In genomic region chr13:31168854-31169253, GRCm38 (mm10) we compare ENCODE assay signal across 24 mouse cellular contexts.
DNase-seq lines count a peak whose midpoint lies in the region; ATAC-seq and TF ChIP-seq lines count a peak whose summit lies in the region.
"Had no signal": no experiment of that assay in that cellular context is flagged by ENCODE, and none has a peak within 500 bp of the region (broad histone marks: within the 10 kb centered on the region; RNA-seq: fewer than 3 reads in every experiment).

No protein-coding gene starts in this region.

- no peaks in the 10 kb centered on the region for H3K27me3 ChIP-seq in lung, embryonic 14.5 days (ENCODE audit: insufficient read depth, low read length)
- H3K27me3 ChIP-seq in lung, postnatal 0 days (replicated peaks; ENCODE audit: insufficient read depth, low read length), result no peaks in the 10 kb centered on the region
- H3K27me3 ChIP-seq: CH12.LX; forebrain, embryonic 13.5 days; heart, embryonic 13.5 days; hindbrain, embryonic 12.5 days; hindbrain, embryonic 15.5 days had no signal

- H3K9ac ChIP-seq in lung, embryonic 14.5 days, result no peak overlapping the region
- no peak overlapping the region for H3K9ac ChIP-seq in lung, postnatal 0 days (replicated peaks; ENCODE audit: low read depth)
- H3K9ac ChIP-seq: forebrain, embryonic 13.5 days; heart, embryonic 13.5 days; hindbrain, embryonic 12.5 days; hindbrain, embryonic 15.5 days had no signal

- 36% methylated on average over 2 of the region's 2 CpGs for WGBS in lung, embryonic 14.5 days
- 60% methylated on average over 2 of the region's 2 CpGs for WGBS in lung, postnatal 0 days

- no peaks in the 10 kb centered on the region for H3K9me3 ChIP-seq in lung, embryonic 14.5 days (ENCODE audit: low read depth, low read length)
- no peaks in the 10 kb centered on the region for H3K9me3 ChIP-seq in lung, postnatal 0 days (ENCODE audit: low read length)
- H3K9me3 ChIP-seq: forebrain, embryonic 10.5 days; forebrain, embryonic 13.5 days; G1E; heart, embryonic 13.5 days; hindbrain, embryonic 12.5 days; hindbrain, embryonic 15.5 days had no signal

- peak overlapping the region; percentile 65; the same call in 1 of the 2 replicates for H3K27ac ChIP-seq in lung, embryonic 14.5 days (ENCODE audit: low read depth)
- H3K27ac ChIP-seq in lung, postnatal 0 days (ENCODE audit: low read length), result no peak overlapping the region
- H3K27ac ChIP-seq: forebrain, embryonic 10.5 days; forebrain, embryonic 13.5 days; heart, embryonic 13.5 days; hindbrain, embryonic 12.5 days; hindbrain, embryonic 15.5 days had no signal

- no peak overlapping the region for H3K4me2 ChIP-seq in lung, embryonic 14.5 days
- H3K4me2 ChIP-seq in lung, postnatal 0 days (replicated peaks; ENCODE audit: low read depth, low read length), result no peak overlapping the region
- H3K4me2 ChIP-seq: forebrain, embryonic 13.5 days; heart, embryonic 13.5 days; hindbrain, embryonic 12.5 days; hindbrain, embryonic 15.5 days had no signal

- no peaks in the 10 kb centered on the region for H3K36me3 ChIP-seq in lung, embryonic 14.5 days (ENCODE audit: insufficient read depth)
- H3K36me3 ChIP-seq in lung, postnatal 0 days (ENCODE audit: insufficient read depth, low read length), result no peaks in the 10 kb centered on the region
- H3K36me3 ChIP-seq: forebrain, embryonic 10.5 days; G1E; heart, embryonic 13.5 days; hindbrain, embryonic 12.5 days; hindbrain, embryonic 15.5 days had no signal

- DNase-seq in lung, embryonic 14.5 days, result peak; percentile 92
- no peak for DNase-seq in lung, postnatal 36 days
- DNase-seq in lung, postnatal 0 days (ENCODE audit: low spot score), result peak; percentile 77
- no peak for DNase-seq in lung, adult 18-20 months
- DNase-seq in lung, postnatal 14 days, result peak; percentile 27
- DNase-seq in c-Kit-positive CD71-positive TER-119-positive erythroid progenitor cells, embryonic 14.5 days (ENCODE audit: low spot score), result no peak
- no peak for DNase-seq in gastrocnemius, postnatal 10 days
- DNase-seq: adrenal gland, adult 8-10 months; adrenal gland, postnatal 25 days; B cell, adult 2 months; cerebellum, adult 18-20 months; cerebellum, adult 9-10 months; cerebellum, postnatal 14 days; gastrocnemius, postnatal 14 days; heart, adult 18-20 months; heart, postnatal 14 days had no signal

- peaks cover 7% of the 10 kb centered on the region; the same call in 1 of the 2 replicates for H3K4me1 ChIP-seq in lung, embryonic 14.5 days (ENCODE audit: insufficient read depth)
- H3K4me1 ChIP-seq in lung, postnatal 0 days (ENCODE audit: insufficient read depth, low read depth, low read length), result no peaks in the 10 kb centered on the region
- H3K4me1 ChIP-seq: forebrain, embryonic 10.5 days; forebrain, embryonic 13.5 days; heart, embryonic 13.5 days; hindbrain, embryonic 12.5 days; hindbrain, embryonic 15.5 days had no signal

- ATAC-seq in lung, embryonic 14.5 days (ENCODE audit: insufficient read depth), result no peak
- peak; percentile 43; the same call in 1 of the 2 replicates for ATAC-seq in lung, postnatal 0 days
- ATAC-seq: forebrain, embryonic 13.5 days; forebrain, embryonic 16.5 days had no signal

- no peak for TF ChIP-seq CTCF in lung, embryonic 14.5 days (IDR thresholded peaks at IDR 0.05; ENCODE audit: low read depth)
- TF ChIP-seq CTCF in lung, postnatal 0 days (IDR thresholded peaks at IDR 0.05), result no peak

- peak; percentile 62 for TF ChIP-seq EP300 in lung, postnatal 0 days (IDR thresholded peaks at IDR 0.05)

- no peak overlapping the region for H3K4me3 ChIP-seq in lung, embryonic 14.5 days (ENCODE audit: low read depth, low read length)
- no peak overlapping the region for H3K4me3 ChIP-seq in lung, postnatal 0 days (ENCODE audit: low read depth, low read length)
- H3K4me3 ChIP-seq: forebrain, embryonic 10.5 days; forebrain, embryonic 13.5 days; heart, embryonic 13.5 days; hindbrain, embryonic 12.5 days; hindbrain, embryonic 15.5 days had no signal

Comparison
In these comparisons a context has a peak if more than half of its experiments do, and no peak if none do; other contexts are left out.
1. DNase-seq: peak in lung, embryonic 14.5 days (single experiment), lung, postnatal 0 days (single experiment) and lung, postnatal 14 days (single experiment); none in lung, postnatal 36 days (single experiment), lung, adult 18-20 months (0 of 2), c-Kit-positive CD71-positive TER-119-positive erythroid progenitor cells, embryonic 14.5 days (single experiment) and gastrocnemius, postnatal 10 days (single experiment).